Mouse (Mus musculus): ENCODE measurements around the gene March6. TPM values are rescaled to one million over a fixed set of nuclear protein-coding genes. Genes with fewer than 3 reads are reported as not detected.

Gene March6
- polyA plus RNA-seq, 1 experiment from 2014 or later, result 26.2 TPM

DNA sequence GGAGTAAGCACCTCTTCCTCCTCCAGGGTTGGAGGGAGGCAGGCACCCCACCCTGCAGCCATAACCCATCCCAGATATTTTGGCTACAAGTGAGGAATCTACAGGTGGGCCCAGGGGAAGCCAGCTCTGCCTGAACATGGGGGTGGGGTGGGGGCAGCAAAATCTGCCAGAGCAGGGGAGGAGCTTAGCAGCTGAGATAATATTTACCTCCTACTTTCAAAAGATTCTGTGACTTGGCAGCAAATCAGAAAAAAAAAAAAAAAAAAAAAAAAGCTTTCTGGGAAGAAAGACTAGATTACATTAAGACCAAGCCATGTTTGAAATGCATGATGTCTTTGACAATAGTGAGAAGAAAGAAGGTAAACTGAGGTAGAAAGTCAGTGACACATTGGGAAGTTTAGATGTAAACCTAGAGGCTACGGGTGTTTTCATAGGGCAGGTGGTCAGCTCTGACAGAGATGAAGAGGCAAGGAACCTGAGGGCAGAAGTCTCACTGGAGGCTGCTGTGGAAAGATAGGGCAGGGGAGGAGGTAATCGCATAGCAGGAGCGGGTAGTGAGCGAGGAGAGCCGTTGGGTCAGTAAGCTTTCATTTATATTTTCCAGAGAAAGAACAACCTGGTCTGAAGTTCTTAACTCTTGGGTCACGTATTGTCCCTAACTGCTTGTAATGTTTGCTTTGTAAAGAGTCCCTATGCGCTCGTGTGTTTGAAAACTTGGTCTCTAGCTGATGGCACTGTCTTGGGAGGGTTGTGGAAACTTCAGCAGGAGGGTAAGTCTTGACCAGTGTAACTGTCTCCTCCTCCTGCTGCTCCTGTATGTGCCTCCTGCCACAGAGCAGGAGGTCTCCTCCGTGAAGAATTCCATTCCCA is 9.0 kb upstream of the March6 start:
- WGBS, result 68% methylated on average over 9 of the region's 9 CpGs
- Histone ChIP-seq H3K4me1 (peaks cover 15% of the 10 kb centered on the region), H3K9ac (no peak overlapping the region), H3K4me2 (no peak overlapping the region), H3K4me3 (no peak overlapping the region), H3K9me3 (no peaks in the 10 kb centered on the region), H3K27me3 (no peaks in the 10 kb centered on the region), H3K27ac (no peak overlapping the region), H3K36me3 (no peaks in the 10 kb centered on the region)
- no peak for ATAC-seq (ENCODE audit: insufficient number of reproducible peaks, low FRiP score, low TSS enrichment, low read depth)

DNA sequence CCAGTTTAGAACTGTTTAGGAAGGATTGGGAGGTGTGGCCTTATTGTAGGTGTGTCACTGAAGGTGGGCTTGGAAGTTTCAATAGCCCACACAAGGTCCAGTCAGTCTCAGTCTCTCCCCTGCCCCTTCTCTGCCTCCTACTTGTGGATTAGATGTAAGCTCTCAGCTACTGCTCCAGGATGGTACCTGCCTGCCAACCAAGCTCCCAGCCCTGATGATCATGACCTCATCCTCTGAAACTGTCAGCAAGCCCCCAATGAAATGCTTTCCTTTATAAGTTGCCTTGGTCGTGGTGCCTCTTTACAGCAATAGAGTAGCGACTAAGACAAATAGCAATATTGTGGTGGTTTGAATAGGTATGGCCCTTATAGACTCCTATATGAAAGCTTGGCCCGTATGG is 7.5 kb upstream of the March6 start:
- WGBS, result 87% methylated on average over 3 of the region's 3 CpGs
- Histone ChIP-seq H3K27me3 (no peaks in the 10 kb centered on the region), H3K4me2 (no peak overlapping the region), H3K4me1 (peaks cover 15% of the 10 kb centered on the region), H3K4me3 (no peak overlapping the region), H3K9me3 (no peaks in the 10 kb centered on the region), H3K9ac (no peak overlapping the region), H3K27ac (no peak overlapping the region), H3K36me3 (no peaks in the 10 kb centered on the region)
- ATAC-seq (ENCODE audit: insufficient number of reproducible peaks, low FRiP score, low TSS enrichment, low read depth), result no peak

DNA sequence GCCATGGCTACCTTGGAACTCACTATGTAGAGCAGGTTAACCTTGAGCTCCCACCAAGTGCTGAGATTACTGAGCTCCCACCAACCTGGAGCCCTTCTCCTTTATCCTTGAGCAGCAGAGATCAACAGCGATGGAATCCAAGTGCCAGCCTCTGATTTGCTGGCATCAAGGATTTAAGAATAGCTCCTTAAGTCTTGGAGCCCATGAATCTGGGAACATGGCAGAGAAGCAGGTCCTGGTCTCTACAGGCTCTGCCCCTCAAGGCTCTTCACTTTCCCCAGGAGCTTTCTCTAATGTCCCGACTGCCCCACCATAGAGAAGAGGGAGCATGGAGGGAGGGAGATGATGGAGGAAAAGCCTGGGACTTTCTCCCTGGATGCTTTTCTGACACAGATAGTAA is 6.9 kb upstream of the March6 start:
- no peak for ATAC-seq (ENCODE audit: insufficient number of reproducible peaks, low FRiP score, low TSS enrichment, low read depth)
- H3K27ac ChIP-seq, result no peak overlapping the region
- H3K36me3 ChIP-seq, result no peaks in the 10 kb centered on the region
- H3K9ac ChIP-seq, result no peak overlapping the region
- H3K4me1 ChIP-seq, result peaks cover 13% of the 10 kb centered on the region
- 94% methylated on average over 2 of the region's 2 CpGs for WGBS
- H3K4me3 ChIP-seq, result no peak overlapping the region
- H3K4me2 ChIP-seq, result no peak overlapping the region
- H3K27me3 ChIP-seq, result no peaks in the 10 kb centered on the region
- H3K9me3 ChIP-seq, result no peaks in the 10 kb centered on the region

DNA sequence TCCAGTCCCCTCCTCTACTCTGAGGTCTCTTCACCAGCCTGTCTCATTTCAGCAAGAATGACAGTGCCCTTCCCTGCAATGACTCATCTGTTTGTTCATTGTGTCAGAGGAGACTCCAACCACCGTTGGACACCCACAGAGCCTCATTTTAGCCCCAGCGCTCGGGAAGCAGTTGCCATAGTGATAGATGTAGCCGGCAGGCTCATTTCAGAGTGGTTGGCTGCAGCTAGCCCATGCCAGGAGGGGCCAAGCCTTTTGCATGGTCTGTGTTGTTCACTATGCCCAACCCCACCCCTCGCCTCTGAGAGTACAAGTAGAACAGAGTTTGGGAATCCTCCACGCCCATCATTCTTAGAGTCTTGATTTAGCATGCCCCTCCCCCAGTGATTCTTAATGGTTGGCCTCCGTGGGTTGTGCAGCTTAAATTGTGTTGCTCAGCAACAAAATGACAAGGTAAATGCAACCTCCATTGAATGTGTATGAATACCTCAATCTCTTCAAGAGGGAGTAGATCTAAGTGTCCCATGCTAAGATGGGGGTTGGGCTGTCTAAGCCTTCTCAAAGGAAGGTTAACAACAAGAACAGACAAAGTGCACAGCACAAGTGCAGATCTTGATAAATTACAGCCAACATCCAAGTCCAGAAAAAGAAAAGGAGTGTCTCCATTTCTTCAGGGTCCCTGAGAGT is 5.3 kb upstream of the March6 start:
- H3K27me3 ChIP-seq, result no peaks in the 10 kb centered on the region
- H3K4me1 ChIP-seq, result peaks cover 3% of the 10 kb centered on the region; the same call in 1 of the 2 replicates
- no peak overlapping the region for H3K4me3 ChIP-seq
- no peak overlapping the region for H3K4me2 ChIP-seq
- no peak for ATAC-seq (ENCODE audit: insufficient number of reproducible peaks, low FRiP score, low TSS enrichment, low read depth)
- no peak overlapping the region for H3K9ac ChIP-seq
- 32% methylated on average over 7 of the region's 7 CpGs for WGBS
- H3K36me3 ChIP-seq, result no peaks in the 10 kb centered on the region
- no peak overlapping the region for H3K27ac ChIP-seq
- no peaks in the 10 kb centered on the region for H3K9me3 ChIP-seq

DNA sequence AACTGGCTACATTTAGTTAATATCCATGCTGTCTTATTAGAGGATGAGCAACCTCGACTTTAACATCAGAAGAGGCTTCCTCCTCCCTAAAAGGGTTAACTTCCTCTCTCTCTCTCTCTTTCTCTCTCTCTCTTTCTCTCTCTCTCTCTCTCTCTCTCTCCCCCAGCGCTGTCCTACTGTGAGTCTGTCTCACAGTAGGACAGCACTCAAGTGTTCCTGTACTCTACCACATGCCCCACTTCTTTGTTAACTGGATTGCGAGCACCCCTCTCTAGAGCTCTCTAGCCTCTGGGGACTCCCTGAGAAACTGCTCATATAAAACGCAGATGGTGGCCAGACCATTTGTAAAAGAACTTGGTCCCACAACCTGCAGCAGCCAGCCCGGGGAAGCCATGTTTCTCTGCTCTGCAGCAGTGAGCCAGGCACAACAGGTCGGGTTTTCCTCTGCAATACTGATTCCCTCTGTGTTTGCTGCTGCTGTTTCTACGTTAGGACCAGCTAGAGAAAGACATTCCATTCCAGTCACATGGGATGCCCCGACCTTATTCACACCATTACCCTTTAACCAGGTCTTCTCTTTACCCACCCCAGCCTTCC is 4.5 kb upstream of the March6 start:
- Histone ChIP-seq H3K4me1 (peaks cover 3% of the 10 kb centered on the region; the same call in 1 of the 2 replicates), H3K9me3 (no peaks in the 10 kb centered on the region), H3K4me3 (no peak overlapping the region), H3K36me3 (no peaks in the 10 kb centered on the region), H3K9ac (no peak overlapping the region), H3K4me2 (no peak overlapping the region), H3K27ac (no peak overlapping the region), H3K27me3 (no peaks in the 10 kb centered on the region)
- whole genome bisulfite sequencing, result 28% methylated on average over 8 of the region's 8 CpGs
- no peak for ATAC-seq (ENCODE audit: insufficient number of reproducible peaks, low FRiP score, low TSS enrichment, low read depth)

DNA sequence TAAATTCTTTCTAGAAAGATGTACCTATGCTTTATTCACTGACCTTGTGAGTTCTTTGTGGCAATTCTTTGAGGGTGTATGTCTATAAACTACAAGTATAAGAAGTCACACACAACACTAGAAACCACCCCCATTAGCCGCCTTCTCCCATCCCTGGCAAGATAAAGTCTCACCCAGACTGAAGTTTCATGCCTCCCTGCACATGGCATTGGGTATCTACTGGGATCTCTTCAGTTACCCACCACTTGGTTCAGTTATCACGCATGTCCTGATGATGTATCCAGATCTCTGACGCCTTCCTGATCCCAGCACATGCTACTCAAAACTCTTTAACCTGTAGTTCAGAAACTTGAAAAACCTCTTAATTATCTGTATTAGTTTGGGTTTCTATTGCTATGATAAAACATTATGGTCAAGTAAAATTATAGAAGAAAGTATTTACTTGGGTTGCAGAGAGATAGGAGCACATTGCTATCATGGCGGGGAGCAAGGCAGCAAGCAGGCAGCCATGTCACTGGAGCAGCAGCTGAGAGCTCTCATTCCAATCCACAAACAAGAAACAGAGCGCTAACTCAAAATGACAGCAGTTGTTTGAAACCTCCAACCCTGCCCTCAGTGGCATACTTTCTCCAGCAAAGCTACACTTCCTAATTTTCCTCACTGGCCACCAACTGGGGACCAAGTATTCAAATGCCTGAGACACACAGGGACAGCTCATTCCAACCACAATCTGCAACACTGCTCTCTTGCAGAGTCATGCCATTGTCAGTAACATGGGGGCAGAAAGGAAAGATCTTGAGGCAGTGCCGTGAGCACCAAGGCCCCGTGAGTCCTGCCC is 3.8 kb upstream of the March6 start:
- no peaks in the 10 kb centered on the region for H3K27me3 ChIP-seq
- no peak overlapping the region for H3K27ac ChIP-seq
- WGBS, result 85% methylated on average over 7 of the region's 7 CpGs
- no peak for ATAC-seq (ENCODE audit: insufficient number of reproducible peaks, low FRiP score, low TSS enrichment, low read depth)
- H3K36me3 ChIP-seq, result no peaks in the 10 kb centered on the region
- no peak overlapping the region for H3K9ac ChIP-seq
- no peaks in the 10 kb centered on the region for H3K9me3 ChIP-seq
- peaks cover 3% of the 10 kb centered on the region; the same call in 1 of the 2 replicates for H3K4me1 ChIP-seq
- H3K4me2 ChIP-seq, result no peak overlapping the region
- H3K4me3 ChIP-seq, result no peak overlapping the region

DNA sequence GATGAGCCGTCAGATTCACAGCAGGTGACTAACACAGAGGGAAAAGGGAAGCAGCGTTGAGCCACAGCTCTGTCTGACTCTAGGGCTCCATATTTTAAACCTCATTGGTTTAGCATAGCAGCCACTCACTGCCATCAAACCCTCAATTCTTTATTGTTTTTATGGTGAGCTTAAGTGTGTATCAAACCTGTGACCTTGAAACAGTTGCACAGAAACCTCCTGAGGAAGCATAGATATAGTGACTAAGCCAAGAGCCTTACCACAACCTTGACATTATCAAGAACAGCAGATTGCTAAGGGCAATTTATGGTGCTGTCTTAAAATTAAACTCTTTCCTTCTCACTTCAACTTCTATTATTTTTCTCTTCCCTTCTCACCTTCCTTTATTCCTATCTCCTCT is 2.7 kb upstream of the March6 start:
- WGBS, result 87% methylated on average over 2 of the region's 2 CpGs
- Histone ChIP-seq H3K4me3 (no peak overlapping the region), H3K4me1 (peaks cover 10% of the 10 kb centered on the region; the same call in 1 of the 2 replicates), H3K27me3 (no peaks in the 10 kb centered on the region), H3K9me3 (no peaks in the 10 kb centered on the region), H3K9ac (no peak overlapping the region), H3K4me2 (no peak overlapping the region), H3K36me3 (no peaks in the 10 kb centered on the region), H3K27ac (no peak overlapping the region)
- no peak for ATAC-seq (ENCODE audit: insufficient number of reproducible peaks, low FRiP score, low TSS enrichment, low read depth)

DNA sequence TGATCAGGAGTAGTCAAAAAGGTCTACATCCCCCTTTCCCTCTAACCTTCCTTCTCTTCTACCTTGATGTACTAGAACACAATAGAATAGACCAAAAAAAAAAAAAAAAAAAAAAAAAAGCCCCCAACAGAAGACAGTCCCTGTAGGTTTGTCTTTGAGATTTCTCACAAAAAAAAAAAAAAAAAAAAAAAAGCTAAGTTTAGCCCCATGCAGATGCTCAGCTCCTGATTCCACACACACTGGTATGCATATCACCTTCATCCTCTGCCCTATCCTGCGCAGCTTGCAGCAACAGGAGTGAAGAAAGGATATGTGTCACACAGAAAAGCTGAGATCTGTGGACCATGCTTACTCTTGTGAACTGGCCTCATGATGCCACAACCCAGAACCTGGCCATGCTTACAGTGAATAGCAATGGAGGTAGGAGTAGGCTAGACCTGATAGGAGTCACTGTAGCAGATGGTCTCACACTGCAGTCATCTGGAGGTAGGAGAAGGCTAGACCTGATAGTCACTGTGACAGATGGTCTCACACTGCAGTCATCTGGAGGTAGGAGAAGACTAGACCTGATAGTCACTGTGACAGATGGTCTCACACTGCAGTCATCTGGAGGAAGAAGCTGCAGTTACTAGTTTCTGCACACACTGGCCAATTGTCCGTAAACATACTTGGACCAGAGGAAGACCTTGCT is 1.6 kb upstream of the March6 start:
- WGBS, result 98% methylated on average over 2 of the region's 2 CpGs
- no peak overlapping the region for H3K9ac ChIP-seq
- H3K27ac ChIP-seq, result no peak overlapping the region
- H3K9me3 ChIP-seq, result no peaks in the 10 kb centered on the region
- no peaks in the 10 kb centered on the region for H3K27me3 ChIP-seq
- H3K4me1 ChIP-seq, result peaks cover 12% of the 10 kb centered on the region; the same call in 1 of the 2 replicates
- H3K4me3 ChIP-seq, result no peak overlapping the region
- no peak overlapping the region for H3K4me2 ChIP-seq
- H3K36me3 ChIP-seq, result no peaks in the 10 kb centered on the region
- ATAC-seq (ENCODE audit: insufficient number of reproducible peaks, low FRiP score, low TSS enrichment, low read depth), result no peak

DNA sequence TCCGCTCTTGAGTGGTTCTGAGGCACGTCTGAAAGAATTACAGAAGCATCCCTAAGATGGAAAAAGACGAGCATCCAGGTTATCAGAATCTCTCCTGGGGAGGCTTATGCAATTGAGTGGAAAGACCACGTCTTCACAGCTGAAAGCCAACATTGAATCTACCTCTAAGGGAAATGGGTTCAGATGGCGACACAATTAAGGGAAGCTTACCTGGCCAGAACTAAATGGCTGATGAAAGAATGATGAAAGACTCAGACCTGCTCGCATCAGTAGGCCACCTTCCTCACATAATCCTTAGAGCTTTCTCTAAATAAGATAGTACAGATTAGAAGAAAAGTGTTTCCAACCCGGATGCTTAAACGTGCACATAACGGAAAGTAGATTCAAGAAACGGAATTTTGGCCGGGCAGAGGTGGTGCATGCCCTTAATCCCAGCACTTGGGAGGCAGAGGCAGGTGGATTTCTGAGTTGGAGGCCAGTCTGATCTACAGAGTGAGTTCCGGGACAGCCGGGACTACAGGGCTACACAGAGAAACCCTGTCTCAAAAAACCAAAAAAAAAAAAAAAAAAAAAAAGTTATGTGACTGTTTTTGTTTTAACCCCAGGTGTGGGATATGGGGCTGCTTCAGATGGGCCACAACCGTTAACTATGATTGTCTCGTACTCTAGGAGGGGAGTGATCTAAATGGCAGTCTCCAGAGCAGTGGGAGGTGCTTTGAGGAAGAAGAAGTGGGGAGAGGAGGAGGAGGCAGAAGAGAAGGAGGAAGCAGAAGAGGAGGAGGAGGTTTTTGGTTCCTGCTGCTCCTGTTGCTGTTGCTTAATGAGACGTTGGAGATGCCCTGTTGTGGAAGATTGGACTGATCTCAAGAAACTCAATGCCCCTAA is 835 bp upstream of the March6 start:
- H3K4me2 ChIP-seq, result peak overlapping the region; percentile 45
- H3K4me1 ChIP-seq, result peaks cover 12% of the 10 kb centered on the region; the same call in 1 of the 2 replicates
- H3K9me3 ChIP-seq, result no peaks in the 10 kb centered on the region
- 22% methylated on average over 16 of the region's 16 CpGs for WGBS
- no peak for ATAC-seq (ENCODE audit: insufficient number of reproducible peaks, low FRiP score, low TSS enrichment, low read depth)
- H3K27ac ChIP-seq, result peak overlapping the region; percentile 96
- no peaks in the 10 kb centered on the region for H3K27me3 ChIP-seq
- H3K4me3 ChIP-seq, result peak overlapping the region; percentile 73
- H3K36me3 ChIP-seq, result no peaks in the 10 kb centered on the region
- peak overlapping the region; percentile 69 for H3K9ac ChIP-seq

DNA sequence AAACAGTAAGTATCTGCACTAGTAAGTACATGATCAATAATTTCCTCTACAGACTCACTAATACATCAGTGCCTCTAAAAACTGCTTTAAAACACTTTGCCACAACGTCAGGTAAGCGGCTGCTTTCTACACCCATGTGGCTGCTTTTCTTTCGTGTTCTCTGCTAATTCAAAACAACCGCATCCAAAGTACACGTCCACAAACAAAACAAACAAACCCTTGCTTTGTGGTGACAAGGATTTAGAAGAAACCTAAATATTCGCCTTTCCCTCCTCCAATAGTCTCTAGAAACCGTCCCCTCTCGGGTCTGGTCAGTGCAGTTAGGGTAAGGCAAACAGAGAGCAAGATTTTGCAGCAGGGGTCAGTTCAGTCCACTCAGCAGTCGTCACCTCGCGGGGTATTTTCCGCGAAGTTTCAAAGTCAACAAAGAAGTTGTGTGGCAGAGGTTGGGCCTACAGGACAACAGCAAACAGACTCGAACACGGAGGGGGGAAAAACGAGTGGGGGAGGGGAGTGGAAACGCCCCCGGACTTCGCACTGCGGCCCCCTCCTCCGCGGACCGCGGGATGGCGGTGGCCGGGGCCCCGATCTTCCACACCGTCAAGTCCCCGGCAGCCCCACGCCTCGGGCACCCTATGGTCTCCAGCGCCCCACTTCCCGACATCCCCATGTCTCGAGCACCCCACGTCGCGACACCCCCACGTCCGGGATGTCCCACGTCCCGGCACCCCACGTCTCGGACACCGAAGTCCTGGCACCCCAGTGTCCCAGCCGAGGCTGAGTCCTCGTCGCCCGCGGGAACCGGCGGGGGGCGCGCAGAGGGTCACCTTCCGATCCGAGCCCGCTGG is 818 bp downstream of the March6 start:
- Histone ChIP-seq H3K4me3 (peak overlapping the region; percentile 73), H3K4me2 (peak overlapping the region; percentile 60), H3K36me3 (no peaks in the 10 kb centered on the region), H3K27me3 (no peaks in the 10 kb centered on the region), H3K9me3 (no peaks in the 10 kb centered on the region), H3K9ac (peak overlapping the region; percentile 85), H3K27ac (peak overlapping the region; percentile 96), H3K4me1 (peaks cover 9% of the 10 kb centered on the region; the same call in 1 of the 2 replicates)
- WGBS, result under 1% methylated on average over 47 of the region's 56 CpGs
- ATAC-seq (ENCODE audit: insufficient number of reproducible peaks, low FRiP score, low TSS enrichment, low read depth), result peak; percentile 42; the same call in 1 of the 2 replicates

Data from limb, embryonic 15.5 days (tissue).